Mouse (Mus musculus): Measurements from ENCODE around the gene Diaph3. TPM values are rescaled to one million over a fixed set of nuclear protein-coding genes. Genes with fewer than 3 reads are reported as not detected.

The Diaph3 gene
- total RNA-seq, 2 experiments from 2014 or later, result 5.3 to 6.9 TPM

GRCm38 (mm10) chr14:87083911-87084310, 57.1 kb downstream of the Diaph3 start:
- DNase-seq, result no peak

GRCm38 (mm10) chr14:87079725-87080124, 61.3 kb downstream of the Diaph3 start:
- DNase-seq, result no peak

GRCm38 (mm10) chr14:87075021-87075531, 66.0 kb downstream of the Diaph3 start:
- DNase-seq, result no peak

GRCm38 (mm10) chr14:87064281-87064680, 76.8 kb downstream of the Diaph3 start:
- no peak for DNase-seq

- DNase-seq, result no peak
These were observed 84.9 kb downstream of the Diaph3 start for GRCm38 (mm10) chr14:87056169-87056568.

- DNase-seq, result no peak
These were observed 89.8 kb downstream of the Diaph3 start for GRCm38 (mm10) chr14:87051187-87051586.

- DNase-seq, result no peak
These were observed 96.6 kb downstream of the Diaph3 start for GRCm38 (mm10) chr14:87044401-87044806.

GRCm38 (mm10) chr14:87020240-87020639, 120.8 kb downstream of the Diaph3 start:
- no peak for DNase-seq

GRCm38 (mm10) chr14:87019687-87020086, 121.3 kb downstream of the Diaph3 start:
- DNase-seq, result no peak

DNA sequence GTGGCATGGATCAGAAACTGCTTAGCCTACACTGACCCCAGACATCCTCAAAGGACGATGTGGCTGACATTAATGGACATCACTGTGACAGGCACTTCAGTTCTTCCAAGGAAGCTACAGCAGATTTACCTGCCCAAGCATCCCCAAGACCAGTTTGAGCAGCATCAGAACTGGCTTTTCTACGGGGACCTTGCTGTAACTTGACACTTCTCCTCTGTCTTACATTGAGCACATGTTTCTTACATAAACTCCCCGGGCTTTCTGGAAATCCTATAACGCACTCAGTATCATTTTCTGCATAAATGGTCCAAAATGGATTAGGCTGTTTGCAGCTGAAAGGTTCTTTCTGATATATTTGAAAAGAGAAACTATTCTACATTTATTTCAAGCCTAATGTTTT, 143.7 kb downstream of the Diaph3 start:
- DNase-seq, result no peak

GRCm38 (mm10) chr14:86951169-86951568, 189.9 kb downstream of the Diaph3 start:
- DNase-seq, result no peak

DNA sequence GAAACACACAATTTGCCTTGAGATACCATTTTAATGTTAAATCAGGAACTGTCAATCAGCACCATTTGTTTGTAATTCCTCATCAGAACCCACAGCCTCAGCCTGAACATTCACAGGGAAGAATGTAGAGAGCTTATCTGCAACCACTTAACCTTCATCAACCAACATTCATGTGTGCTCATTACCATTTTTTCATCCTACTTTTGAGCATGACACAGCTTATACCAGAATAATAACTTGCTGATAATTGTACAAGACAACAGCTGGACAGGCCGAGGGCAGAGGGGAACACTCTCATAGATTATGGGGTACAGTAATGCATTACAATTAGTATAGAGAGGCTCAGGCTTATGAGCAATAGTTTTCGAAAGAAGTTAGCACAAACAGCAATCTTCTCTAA, 203.1 kb downstream of the Diaph3 start:
- no peak for DNase-seq

GRCm38 (mm10) chr14:86936424-86936823, 204.6 kb downstream of the Diaph3 start:
- no peak for DNase-seq

DNA sequence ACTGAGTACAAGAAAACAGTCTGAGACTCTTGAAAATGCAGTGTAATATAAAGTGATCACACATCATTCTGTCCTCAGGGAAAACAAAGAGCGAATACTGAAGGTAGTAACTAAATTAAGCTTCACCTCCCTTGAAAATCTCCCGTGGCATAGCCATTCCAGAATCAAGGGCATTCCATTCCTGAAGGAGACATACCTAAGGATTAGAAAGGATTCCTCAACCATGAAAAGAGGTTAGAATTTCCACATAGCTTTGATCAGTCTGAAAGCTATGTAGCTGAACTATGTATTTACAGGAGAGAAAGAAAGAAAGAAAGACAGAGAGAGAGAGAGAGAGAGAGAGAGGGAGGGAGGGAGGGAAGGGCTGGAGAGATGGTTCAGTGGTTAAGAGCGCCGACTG, 210.3 kb downstream of the Diaph3 start:
- DNase-seq, result no peak

- DNase-seq, result no peak
These were observed 214.2 kb downstream of the Diaph3 start for GRCm38 (mm10) chr14:86926827-86927226.

- no peak for DNase-seq
These were observed 242.1 kb downstream of the Diaph3 start for GRCm38 (mm10) chr14:86898898-86899297.

GRCm38 (mm10) chr14:86889070-86889804, 251.8 kb downstream of the Diaph3 start:
- DNase-seq, result no peak

DNA sequence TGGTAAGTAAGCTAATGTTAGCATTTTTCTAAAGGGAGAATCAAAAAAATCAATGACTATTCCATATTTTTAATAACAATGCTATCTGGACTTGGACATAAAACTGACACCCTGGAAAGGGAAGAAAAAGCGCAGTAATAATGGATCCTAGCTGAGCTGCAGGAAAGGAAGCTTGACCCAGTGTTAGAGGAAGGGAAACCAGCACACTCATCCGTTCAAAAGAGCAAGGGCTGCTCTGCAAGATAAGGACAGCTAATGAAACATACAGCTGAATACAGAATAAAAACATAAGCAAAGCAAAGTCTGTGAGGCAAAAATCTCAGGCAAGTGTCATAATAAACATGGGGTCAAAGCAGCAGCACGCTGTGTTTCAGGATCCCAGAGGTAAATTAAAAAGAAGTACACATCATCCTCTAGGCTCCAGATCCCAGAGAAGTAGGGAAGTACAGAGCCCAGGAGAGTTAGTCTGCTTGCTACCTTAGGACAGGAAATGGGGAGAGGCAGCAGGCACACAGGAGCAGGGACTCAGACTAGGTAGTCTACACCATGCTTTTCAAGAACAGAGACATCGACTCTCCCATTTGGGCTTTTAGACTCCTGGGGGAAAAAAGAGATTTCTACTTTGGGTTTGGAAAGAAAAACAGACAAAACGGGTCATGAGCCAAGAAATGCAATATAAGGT, 255.5 kb downstream of the Diaph3 start:
- no peak for DNase-seq

- DNase-seq, result peak; percentile 27
These were observed 271.5 kb downstream of the Diaph3 start for GRCm38 (mm10) chr14:86869536-86869935.

DNA sequence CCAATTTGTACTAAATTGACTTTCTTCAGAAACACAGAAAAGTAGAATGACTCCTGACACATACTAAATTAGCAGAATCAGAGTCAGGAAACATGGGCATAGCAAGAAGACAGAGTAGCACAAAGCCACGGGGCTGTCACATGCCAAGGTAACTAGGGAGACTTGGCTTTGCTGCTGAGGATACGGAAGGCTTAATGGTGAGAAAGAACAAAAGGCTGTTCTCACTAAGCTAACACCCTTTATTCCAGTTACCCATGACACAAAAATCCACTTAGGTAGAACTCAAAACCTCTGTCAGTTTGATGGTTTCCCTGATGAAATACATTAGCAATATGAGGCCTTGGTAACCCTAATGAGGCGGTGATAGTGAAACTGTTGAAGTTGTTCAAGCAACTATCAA, 273.9 kb downstream of the Diaph3 start:
- DNase-seq, result no peak

GRCm38 (mm10) chr14:86864053-86864452, 277.0 kb downstream of the Diaph3 start:
- DNase-seq, result no peak

DNA sequence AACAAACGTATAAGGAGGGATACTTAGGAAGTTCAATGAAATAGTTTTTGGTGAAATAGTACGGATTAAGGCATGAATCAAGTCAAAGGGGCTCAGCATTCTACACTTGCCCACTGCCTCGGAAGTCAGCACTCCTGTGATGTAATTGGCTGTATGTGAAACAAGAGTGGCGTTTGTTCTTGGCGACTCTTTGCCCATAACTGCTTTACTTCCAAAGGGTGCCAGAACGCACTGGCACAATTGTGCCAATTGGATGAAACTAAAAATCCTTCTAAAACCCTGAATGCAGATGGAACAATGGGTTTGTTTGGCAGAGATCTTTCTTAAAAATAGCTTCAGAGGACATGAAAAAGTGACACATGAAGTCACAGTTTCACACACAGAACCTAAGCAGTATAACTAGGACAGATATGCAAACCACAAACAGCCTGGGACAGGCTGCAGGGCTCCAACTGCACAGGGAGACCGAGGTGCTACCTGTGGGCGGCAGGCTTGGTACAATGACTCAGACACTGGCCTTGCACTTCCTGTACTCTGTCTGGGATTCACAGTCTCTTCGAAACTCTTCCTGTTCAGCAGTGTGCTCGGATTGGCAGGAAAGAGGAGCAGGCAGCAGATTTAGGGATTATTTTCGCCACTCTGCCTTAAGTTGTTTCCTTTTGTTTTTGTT, 279.6 kb downstream of the Diaph3 start:
- DNase-seq, result no peak

GRCm38 (mm10) chr14:86847154-86847810, 293.8 kb downstream of the Diaph3 start:
- DNase-seq, result no peak
